Mouse (Mus musculus) lung, postnatal 0 days (tissue): ENCODE measurements around the gene Gm7029. TPM values are rescaled to one million over a fixed set of nuclear protein-coding genes. Genes with fewer than 3 reads are reported as not detected.
"Not testable (repeated sequence)": the region's sequence is repeated elsewhere in the genome, so short reads cannot be mapped to it uniquely, and the experiment has no call there.

Source experiments
- ATAC-seq: fragments of 200-750 bp; cut with Nextera tagmentation; 2 replicates; pipeline ENCODE4 v1.8.0; 2017; ENCODE audit warnings: moderate library complexity
- DNase-seq: peaks from one replicate; pipeline ENCODE4 v3.0.0-alpha.2; 2016; ENCODE audit warnings: low spot score
- H3K27ac ChIP-seq: fragments of 300-500 bp; sonication (generic); 2 replicates; pipeline ENCODE4 v1.5.1; 2014; ENCODE audit warnings: antibody characterized with exemption, mild to moderate bottlenecking, low read length, mixed read lengths
- H3K27me3 ChIP-seq: fragments of 300-500 bp; sonication (generic); replicated peaks from 2 replicates; pipeline ENCODE4 v1.6.1; 2014; ENCODE audit warnings: low read length, mixed read lengths; ENCODE audit not compliant: insufficient read depth
- H3K36me3 ChIP-seq: fragments of 300-500 bp; sonication (generic); 2 replicates; pipeline ENCODE4 v1.6.1; 2014; ENCODE audit warnings: low read length, mixed read lengths; ENCODE audit not compliant: insufficient read depth
- H3K4me1 ChIP-seq: fragments of 300-500 bp; sonication (generic); 2 replicates; pipeline ENCODE4 v1.6.1; 2014; ENCODE audit warnings: antibody characterized with exemption, low read depth, low read length, mixed read lengths; ENCODE audit not compliant: insufficient read depth
- H3K4me2 ChIP-seq: fragments of 300-500 bp; sonication (generic); replicated peaks from 2 replicates; pipeline ENCODE4 v1.6.1; 2014; ENCODE audit warnings: low read depth, mild to moderate bottlenecking, low read length, moderate library complexity, mixed read lengths
- H3K4me3 ChIP-seq: fragments of 300-500 bp; sonication (generic); 2 replicates; pipeline ENCODE4 v1.5.1; 2014; ENCODE audit warnings: low read depth, low read length
- H3K9ac ChIP-seq: fragments of 300-500 bp; sonication (generic); replicated peaks from 2 replicates; pipeline ENCODE4 v1.6.1; 2014; ENCODE audit warnings: low read depth, mild to moderate bottlenecking
- H3K9me3 ChIP-seq: fragments of 300-500 bp; sonication (generic); 2 replicates; pipeline ENCODE4 v1.6.1; 2016; ENCODE audit warnings: low read length, mixed read lengths
- CTCF ChIP-seq: IDR thresholded peaks from 2 replicates; pipeline ENCODE4 v1.5.1; 2016; ENCODE audit warnings: antibody characterized with exemption, mild to moderate bottlenecking
- EP300 ChIP-seq: IDR thresholded peaks from 2 replicates; pipeline ENCODE4 v1.6.1; 2016; ENCODE audit warnings: antibody characterized with exemption, mild to moderate bottlenecking, control low read depth
- WGBS: fragments of 180-500 bp; shearing (Covaris S2); extraction: QIAGEN DNeasy Blood & Tissue Kit; methylation state at CpG from one replicate; pipeline ENCODE4 v1.1.7; 2014; 5-methylcytosine and 5-hydroxymethylcytosine counted together
- polyA plus RNA-seq: library from polyadenylated mRNA; unstranded; fragments of >200 nt; fragmentation: Nextera tagmentation; extraction: Ambion mirVana; gene quantifications from 2 replicates; pipeline ENCODE4 v1.2.1, GENCODE M21; 2015

The Gm7029 gene
- polyA plus RNA-seq, 1 experiment from 2014 or later, result not detected

GRCm38 (mm10) chr17:33890533-33891059 lies 17.0 kb downstream of the Gm7029 start, which contains the start of gene Kifc1:
Gene Kifc1 (minus strand): TSS chr17:33890661.
- peak; percentile 100 for DNase-seq
- Histone ChIP-seq H3K36me3 (no peaks in the 10 kb centered on the region), H3K27me3 (no peaks in the 10 kb centered on the region), H3K4me1 (no peaks in the 10 kb centered on the region), H3K4me3 (peak within 1 kb of the TSS; percentile 55), H3K4me2 (peak within 1 kb of the TSS; percentile 66), H3K27ac (no peak within 1 kb of the TSS), H3K9ac (no peak within 1 kb of the TSS), H3K9me3 (no peaks in the 10 kb centered on the region)
- under 1% methylated on average over 47 of the region's 49 CpGs for WGBS
- ATAC-seq, result peak; percentile 100
- no peak for TF ChIP-seq EP300
- peak; percentile 100 for TF ChIP-seq CTCF

GRCm38 (mm10) chr17:33891357-33891756 lies 17.7 kb downstream of the Gm7029 start:
- DNase-seq (no peak), ATAC-seq (no peak)
- Histone ChIP-seq H3K27me3 (no peaks in the 10 kb centered on the region), H3K9ac (no peak overlapping the region), H3K9me3 (no peaks in the 10 kb centered on the region), H3K4me2 (no peak overlapping the region), H3K4me3 (no peak overlapping the region), H3K27ac (no peak overlapping the region), H3K4me1 (no peaks in the 10 kb centered on the region), H3K36me3 (no peaks in the 10 kb centered on the region)
- WGBS, result 58% methylated on average over 2 of the region's 2 CpGs
- no peak for TF ChIP-seq EP300
- no peak for TF ChIP-seq CTCF

GRCm38 (mm10) chr17:33891892-33892291 lies 18.3 kb downstream of the Gm7029 start:
- not testable (repeated sequence) for DNase-seq, H3K4me3 ChIP-seq, H3K4me2 ChIP-seq, ATAC-seq, H3K9me3 ChIP-seq, H3K27me3 ChIP-seq, H3K36me3 ChIP-seq, H3K27ac ChIP-seq, H3K4me1 ChIP-seq, H3K9ac ChIP-seq
- 0 out of 2 replicates have a peak, but pooled peaks have one; percentile 3 for TF ChIP-seq CTCF
- 64% methylated on average over 6 of the region's 6 CpGs for WGBS

- Histone ChIP-seq H3K9me3 (no peaks in the 10 kb centered on the region), H3K9ac (no peak overlapping the region), H3K4me1 (no peaks in the 10 kb centered on the region), H3K27ac (no peak overlapping the region), H3K27me3 (no peaks in the 10 kb centered on the region), H3K4me3 (no peak overlapping the region), H3K4me2 (no peak overlapping the region), H3K36me3 (no peaks in the 10 kb centered on the region)
- TF ChIP-seq EP300 (no peak), CTCF (no peak)
- 24% methylated on average over 7 of the region's 7 CpGs for WGBS
- no peak for DNase-seq
- ATAC-seq, result no peak
Measured at GRCm38 (mm10) chr17:33892429-33892828, 18.8 kb downstream of the Gm7029 start.

GRCm38 (mm10) chr17:33893011-33893410 lies 19.4 kb downstream of the Gm7029 start:
- H3K9ac ChIP-seq, H3K4me3 ChIP-seq, H3K36me3 ChIP-seq, ATAC-seq, H3K27me3 ChIP-seq, H3K4me2 ChIP-seq, H3K9me3 ChIP-seq, DNase-seq, H3K27ac ChIP-seq, H3K4me1 ChIP-seq: not testable (repeated sequence)
- 65% methylated on average over 4 of the region's 4 CpGs for WGBS

GRCm38 (mm10) chr17:33897114-33897794 lies 23.6 kb downstream of the Gm7029 start:
- H3K9me3 ChIP-seq, result no peaks in the 10 kb centered on the region
- 37% methylated on average over 6 of the region's 6 CpGs for WGBS
- H3K4me2 ChIP-seq, result no peak overlapping the region
- H3K4me3 ChIP-seq, result no peak overlapping the region
- 0 out of 2 replicates have a peak, but pooled peaks have one; percentile 32 for ATAC-seq
- TF ChIP-seq CTCF (peak; percentile 77), EP300 (no peak)
- no peaks in the 10 kb centered on the region for H3K27me3 ChIP-seq
- no peaks in the 10 kb centered on the region for H3K4me1 ChIP-seq
- peak; percentile 86 for DNase-seq
- no peak overlapping the region for H3K27ac ChIP-seq
- H3K36me3 ChIP-seq, result no peaks in the 10 kb centered on the region
- H3K9ac ChIP-seq, result no peak overlapping the region

GRCm38 (mm10) chr17:33898193-33898592 lies 24.6 kb downstream of the Gm7029 start:
- H3K27me3 ChIP-seq, H3K9me3 ChIP-seq, H3K9ac ChIP-seq, DNase-seq, H3K36me3 ChIP-seq, ATAC-seq, H3K27ac ChIP-seq, H3K4me2 ChIP-seq, H3K4me3 ChIP-seq, H3K4me1 ChIP-seq: not testable (repeated sequence)
- 82% methylated on average over 4 of the region's 4 CpGs for WGBS
